Mouse (Mus musculus): Measurements from ENCODE around the gene Gas7.
A peak's percentile ranks its signal among the peaks of the same experiment; 100 is the strongest.

Gas7 gene

GRCm38 (mm10) chr11:67488156-67488555 lies 32.9 kb downstream of the Gas7 start:
- no peak for DNase-seq (ENCODE audit: low read depth, low spot score)

- no peak for DNase-seq (ENCODE audit: low read depth, low spot score)
These were observed 34.5 kb downstream of the Gas7 start for GRCm38 (mm10) chr11:67489647-67490175.

GRCm38 (mm10) chr11:67496796-67497195 lies 41.6 kb downstream of the Gas7 start:
- no peak for DNase-seq (ENCODE audit: low read depth, low spot score)

- no peak for DNase-seq (ENCODE audit: low read depth, low spot score)
These were observed 44.9 kb downstream of the Gas7 start for GRCm38 (mm10) chr11:67500115-67500514.

- peak; percentile 75 for DNase-seq (ENCODE audit: low read depth, low spot score)
These were observed 46.4 kb downstream of the Gas7 start for GRCm38 (mm10) chr11:67501468-67502244.

- peak; percentile 49 for DNase-seq (ENCODE audit: low read depth, low spot score)
These were observed 54.1 kb downstream of the Gas7 start for GRCm38 (mm10) chr11:67509219-67509876.

GRCm38 (mm10) chr11:67510831-67511230 lies 55.6 kb downstream of the Gas7 start:
- no peak for DNase-seq (ENCODE audit: low read depth, low spot score)

- DNase-seq (ENCODE audit: low read depth, low spot score): no peak
These were observed 57.8 kb downstream of the Gas7 start for GRCm38 (mm10) chr11:67513001-67513400.

GRCm38 (mm10) chr11:67514401-67514800 lies 59.2 kb downstream of the Gas7 start:
- peak; percentile 32 for DNase-seq (ENCODE audit: low read depth, low spot score)

GRCm38 (mm10) chr11:67515020-67515911 lies 60.0 kb downstream of the Gas7 start:
- no peak for DNase-seq (ENCODE audit: low read depth, low spot score)

- DNase-seq (ENCODE audit: low read depth, low spot score): no peak
These were observed 60.7 kb downstream of the Gas7 start for GRCm38 (mm10) chr11:67515912-67516305.

GRCm38 (mm10) chr11:67517748-67518147 lies 62.5 kb downstream of the Gas7 start:
- no peak for DNase-seq (ENCODE audit: low read depth, low spot score)

GRCm38 (mm10) chr11:67518985-67519384 lies 63.7 kb downstream of the Gas7 start:
- peak; percentile 92 for DNase-seq (ENCODE audit: low read depth, low spot score)

- DNase-seq (ENCODE audit: low read depth, low spot score): no peak
These were observed 67.4 kb downstream of the Gas7 start for GRCm38 (mm10) chr11:67522671-67523070.

GRCm38 (mm10) chr11:67523806-67524205 lies 68.6 kb downstream of the Gas7 start:
- no peak for DNase-seq (ENCODE audit: low read depth, low spot score)

- DNase-seq (ENCODE audit: low read depth, low spot score): no peak
These were observed 69.5 kb downstream of the Gas7 start for GRCm38 (mm10) chr11:67524731-67525130.

- no peak for DNase-seq (ENCODE audit: low read depth, low spot score)
These were observed 70.6 kb downstream of the Gas7 start for GRCm38 (mm10) chr11:67525841-67526240.

GRCm38 (mm10) chr11:67526621-67527545 lies 71.6 kb downstream of the Gas7 start:
- peak; percentile 85 for DNase-seq (ENCODE audit: low read depth, low spot score)

GRCm38 (mm10) chr11:67531286-67531685 lies 76.0 kb downstream of the Gas7 start:
- DNase-seq (ENCODE audit: low read depth, low spot score): no peak

- DNase-seq (ENCODE audit: low read depth, low spot score): no peak
These were observed 76.8 kb downstream of the Gas7 start for GRCm38 (mm10) chr11:67531926-67532565.

All from brain, adult 2 months (tissue).